Mouse (Mus musculus): ENCODE measurements around the gene Tcea3. TPM values are rescaled to one million over a fixed set of nuclear protein-coding genes. Genes with fewer than 3 reads are reported as not detected.
A peak's percentile ranks its signal among the peaks of the same experiment; 100 is the strongest.

The Tcea3 gene
- total RNA-seq (2014; fragmentation: Nextera tagmentation) (not detected in 2 replicates), total RNA-seq (2017) (0.55 and 0.70 TPM in 2 replicates), polyA plus RNA-seq (2012) (not detected in 2 replicates)

DNA sequence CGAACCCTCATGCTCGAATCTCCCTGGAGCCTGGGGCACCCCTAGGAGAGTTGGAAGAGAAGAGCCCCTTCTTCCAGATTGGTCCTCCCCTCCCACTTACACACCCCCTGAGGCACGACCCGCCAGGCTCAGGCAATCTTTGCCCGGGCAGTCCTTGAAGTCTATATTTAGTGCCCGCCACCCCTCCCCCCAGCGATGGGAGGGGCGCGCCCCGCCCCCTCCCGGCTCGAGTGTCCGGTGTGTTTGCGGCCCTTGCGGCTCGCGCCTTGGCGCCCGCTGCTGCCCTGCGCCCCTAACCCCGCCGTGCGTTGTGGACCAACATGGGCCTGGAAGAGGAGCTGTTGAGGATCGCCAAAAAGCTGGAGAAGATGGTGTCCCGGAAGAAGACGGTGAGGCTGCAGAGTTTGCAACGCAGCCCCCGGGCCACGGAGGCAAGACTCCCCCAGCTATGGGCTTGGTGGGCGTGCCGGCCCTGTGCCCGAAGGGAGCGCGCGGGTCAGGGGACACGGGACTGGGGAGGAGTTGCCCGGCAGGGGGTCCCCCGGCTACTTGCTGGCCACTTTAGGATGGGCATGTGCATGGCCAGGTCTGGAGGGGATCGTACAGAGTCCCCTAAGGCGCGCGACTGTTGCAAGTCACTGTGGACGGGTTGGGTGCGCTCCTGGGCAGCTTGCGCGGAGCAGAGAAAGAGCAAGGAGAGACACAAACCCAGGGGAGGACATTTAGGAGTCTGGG, at the start of gene Tcea3:
Tcea3 (plus strand) TSS at position 1 of the 735 bp plus-strand sequence.
- peak within 1 kb of the TSS; percentile 25; the same call in 1 of the 2 replicates for H3K4me3 ChIP-seq (ENCODE audit: low read depth, low read length)
- ATAC-seq (ENCODE audit: extremely low read depth, insufficient number of reproducible peaks, low FRiP score, poor library complexity, severe bottlenecking) = no peak

DNA sequence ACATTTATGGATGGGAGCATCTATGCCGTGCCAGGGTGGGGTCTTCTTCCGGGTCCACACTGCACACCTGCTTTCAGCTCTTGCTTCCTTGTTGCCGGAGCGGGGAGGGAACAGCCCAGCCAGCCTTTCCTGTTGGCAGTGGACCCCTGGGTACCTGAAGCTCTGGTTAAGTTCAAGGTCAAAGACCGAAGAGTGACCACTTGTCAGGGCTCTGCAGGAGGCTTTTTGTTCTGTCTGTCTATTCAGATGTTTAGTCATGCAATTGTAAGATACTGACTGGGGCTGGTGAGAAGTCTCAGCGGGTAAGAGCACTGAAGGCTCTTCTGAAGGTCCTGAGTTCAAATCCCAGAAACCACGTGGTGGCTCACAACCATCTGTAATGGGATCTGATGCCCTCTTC, 48.7 kb upstream of the Tcea3 start:
- H3K27me3 ChIP-seq (ENCODE audit: insufficient read depth, low read length) = peaks cover 9% of the 10 kb centered on the region
- H3K9me3 ChIP-seq (replicated peaks) = no peaks in the 10 kb centered on the region
- H3K4me1 ChIP-seq (ENCODE audit: insufficient read depth, low read depth, low read length) = peaks cover 5% of the 10 kb centered on the region
- DNase-seq (ENCODE audit: low spot score) (no peak), ATAC-seq (ENCODE audit: extremely low read depth, insufficient number of reproducible peaks, low FRiP score, poor library complexity, severe bottlenecking) (no peak)
- no peak overlapping the region for H3K4me3 ChIP-seq (ENCODE audit: low read depth, low read length)
- TF ChIP-seq GATA2 (IDR thresholded peaks at IDR 0.05; ENCODE audit: borderline replicate concordance, low read depth, low read length) (no peak), GATA1 (IDR thresholded peaks at IDR 0.05; ENCODE audit: borderline replicate concordance, low read length) (no peak), TAL1 (conservative IDR thresholded peaks at IDR 0.05; ENCODE audit: low read depth, low read length) (no peak), POLR2AphosphoS5 (IDR thresholded peaks at IDR 0.05; ENCODE audit: insufficient replicate concordance, low read depth, low read length) (no peak), CTCF (IDR thresholded peaks at IDR 0.05; ENCODE audit: low read depth, low read length) (no peak)
- H3K36me3 ChIP-seq (replicated peaks) = peaks cover 26% of the 10 kb centered on the region

More for the DNA sequence above, at the start of gene Tcea3:
- Histone ChIP-seq H3K27me3 (ENCODE audit: insufficient read depth, low read length) (peaks cover 74% of the 10 kb centered on the region), H3K36me3 (replicated peaks) (no peaks in the 10 kb centered on the region), H3K9me3 (replicated peaks) (no peaks in the 10 kb centered on the region), H3K4me1 (ENCODE audit: insufficient read depth, low read depth, low read length) (peaks cover 9% of the 10 kb centered on the region)
- DNase-seq (ENCODE audit: low spot score) = no peak
- TF ChIP-seq TAL1 (conservative IDR thresholded peaks at IDR 0.05; ENCODE audit: low read depth, low read length) (no peak), CTCF (IDR thresholded peaks at IDR 0.05; ENCODE audit: low read depth, low read length) (no peak), GATA1 (IDR thresholded peaks at IDR 0.05; ENCODE audit: borderline replicate concordance, low read length) (no peak), GATA2 (IDR thresholded peaks at IDR 0.05; ENCODE audit: borderline replicate concordance, low read depth, low read length) (no peak), POLR2AphosphoS5 (IDR thresholded peaks at IDR 0.05; ENCODE audit: insufficient replicate concordance, low read depth, low read length) (no peak)

DNA sequence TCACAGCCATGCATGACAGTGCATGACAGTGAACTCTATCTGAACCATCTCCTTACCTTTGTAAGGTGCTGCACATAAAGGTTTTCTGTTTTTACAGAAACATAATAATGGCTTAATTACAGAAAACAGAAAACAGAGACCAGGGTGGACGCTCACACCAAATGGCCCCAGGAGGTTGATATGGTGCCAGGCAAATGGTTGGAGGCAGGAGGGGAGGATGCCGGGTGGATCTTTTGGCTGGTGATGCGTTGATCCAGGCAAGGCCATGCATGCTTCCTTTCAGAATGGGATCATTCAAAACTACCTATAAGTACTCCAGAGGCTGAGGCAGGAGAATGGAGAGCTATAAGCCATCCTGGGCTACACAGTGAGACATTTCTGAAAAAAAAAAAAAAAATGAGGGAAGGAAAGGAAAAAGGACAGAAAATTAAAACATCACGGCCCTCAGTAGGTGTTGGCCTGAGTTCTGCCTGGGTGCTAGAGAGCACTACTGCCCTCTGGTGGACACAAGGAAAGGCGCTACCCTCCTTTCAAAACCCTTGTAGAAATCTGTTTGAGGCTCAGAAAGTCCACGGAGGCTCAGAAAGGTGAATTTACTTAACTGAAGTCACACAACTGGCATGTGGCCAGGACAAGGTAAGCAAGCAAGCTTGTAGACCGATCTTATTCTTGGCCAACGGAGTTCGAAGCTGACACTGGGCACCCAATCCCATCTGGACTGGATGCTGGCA, 47.8 kb upstream of the Tcea3 start:
- Histone ChIP-seq H3K9me3 (replicated peaks) (no peaks in the 10 kb centered on the region), H3K4me1 (ENCODE audit: insufficient read depth, low read depth, low read length) (peaks cover 9% of the 10 kb centered on the region), H3K4me3 (ENCODE audit: low read depth, low read length) (no peak overlapping the region), H3K36me3 (replicated peaks) (peaks cover 17% of the 10 kb centered on the region), H3K27me3 (ENCODE audit: insufficient read depth, low read length) (peaks cover 13% of the 10 kb centered on the region)
- peak; percentile 56 for DNase-seq (ENCODE audit: low spot score)
- ATAC-seq (ENCODE audit: extremely low read depth, insufficient number of reproducible peaks, low FRiP score, poor library complexity, severe bottlenecking) = no peak
- peak; percentile 84; the same call in 1 of the 2 replicates for TF ChIP-seq CTCF (IDR thresholded peaks at IDR 0.05; ENCODE audit: low read depth, low read length)
- no peak for TF ChIP-seq POLR2AphosphoS5 (IDR thresholded peaks at IDR 0.05; ENCODE audit: insufficient replicate concordance, low read depth, low read length)

DNA sequence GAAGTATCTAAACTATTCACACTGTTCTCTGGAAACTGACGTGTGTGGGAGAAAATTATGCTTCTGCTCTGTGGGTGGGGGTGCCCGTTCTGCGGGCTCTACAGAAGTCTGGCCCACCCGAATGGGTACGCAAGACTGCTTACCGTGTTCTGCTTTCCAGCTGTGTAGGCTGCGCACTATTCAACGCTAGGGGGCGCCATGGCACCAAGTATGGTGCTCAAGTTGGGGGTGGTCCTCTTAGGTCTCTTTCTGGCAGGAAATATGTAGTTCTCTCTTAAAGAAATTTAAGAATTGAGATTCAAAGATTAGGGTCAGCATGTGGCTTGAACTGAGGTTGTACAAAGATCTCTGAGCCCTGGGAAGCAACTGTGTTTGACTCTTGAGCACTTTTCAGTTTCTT, 45.0 kb upstream of the Tcea3 start:
- Histone ChIP-seq H3K27me3 (ENCODE audit: insufficient read depth, low read length) (peaks cover 26% of the 10 kb centered on the region), H3K4me3 (ENCODE audit: low read depth, low read length) (no peak overlapping the region), H3K4me1 (ENCODE audit: insufficient read depth, low read depth, low read length) (peaks cover 31% of the 10 kb centered on the region), H3K36me3 (replicated peaks) (no peaks in the 10 kb centered on the region), H3K9me3 (replicated peaks) (no peaks in the 10 kb centered on the region)
- ATAC-seq (ENCODE audit: extremely low read depth, insufficient number of reproducible peaks, low FRiP score, poor library complexity, severe bottlenecking) (no peak), DNase-seq (ENCODE audit: low spot score) (peak; percentile 30)
- TF ChIP-seq CTCF (IDR thresholded peaks at IDR 0.05; ENCODE audit: low read depth, low read length) (peak; percentile 79), TAL1 (conservative IDR thresholded peaks at IDR 0.05; ENCODE audit: low read depth, low read length) (no peak), GATA2 (IDR thresholded peaks at IDR 0.05; ENCODE audit: borderline replicate concordance, low read depth, low read length) (no peak)

DNA sequence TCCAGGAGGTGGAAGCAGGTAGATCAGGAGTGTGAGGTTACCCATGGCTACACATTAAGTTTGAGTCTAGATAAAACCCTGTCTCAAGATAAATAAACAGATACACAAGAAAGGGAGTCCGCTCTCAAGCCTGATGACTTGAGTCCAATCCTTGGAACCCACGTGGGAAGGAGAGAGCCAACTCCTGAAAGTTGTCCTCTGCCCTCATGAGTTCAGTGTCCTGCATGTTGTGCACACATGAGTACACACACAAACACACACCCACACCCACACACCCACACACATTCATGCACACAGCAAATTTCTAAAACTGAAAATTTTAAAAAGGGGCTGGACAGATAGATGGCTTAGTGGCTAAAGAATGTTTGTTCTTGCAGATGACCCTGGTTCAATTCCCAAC, 42.8 kb upstream of the Tcea3 start:
- no peak for ATAC-seq (ENCODE audit: extremely low read depth, insufficient number of reproducible peaks, low FRiP score, poor library complexity, severe bottlenecking)
- Histone ChIP-seq H3K27me3 (ENCODE audit: insufficient read depth, low read length) (peaks cover 46% of the 10 kb centered on the region), H3K9me3 (replicated peaks) (no peaks in the 10 kb centered on the region), H3K36me3 (replicated peaks) (no peaks in the 10 kb centered on the region), H3K4me3 (ENCODE audit: low read depth, low read length) (no peak overlapping the region), H3K4me1 (ENCODE audit: insufficient read depth, low read depth, low read length) (peaks cover 36% of the 10 kb centered on the region)
- no peak for TF ChIP-seq CTCF (IDR thresholded peaks at IDR 0.05; ENCODE audit: low read depth, low read length)
- TF ChIP-seq POLR2AphosphoS5 (IDR thresholded peaks at IDR 0.05; ENCODE audit: insufficient replicate concordance, low read depth, low read length) = no peak
- no peak for TF ChIP-seq TAL1 (conservative IDR thresholded peaks at IDR 0.05; ENCODE audit: low read depth, low read length)
- TF ChIP-seq GATA1 (IDR thresholded peaks at IDR 0.05; ENCODE audit: borderline replicate concordance, low read length) = no peak
- TF ChIP-seq GATA2 (IDR thresholded peaks at IDR 0.05; ENCODE audit: borderline replicate concordance, low read depth, low read length) = no peak
- DNase-seq (ENCODE audit: low spot score) = no peak

DNA sequence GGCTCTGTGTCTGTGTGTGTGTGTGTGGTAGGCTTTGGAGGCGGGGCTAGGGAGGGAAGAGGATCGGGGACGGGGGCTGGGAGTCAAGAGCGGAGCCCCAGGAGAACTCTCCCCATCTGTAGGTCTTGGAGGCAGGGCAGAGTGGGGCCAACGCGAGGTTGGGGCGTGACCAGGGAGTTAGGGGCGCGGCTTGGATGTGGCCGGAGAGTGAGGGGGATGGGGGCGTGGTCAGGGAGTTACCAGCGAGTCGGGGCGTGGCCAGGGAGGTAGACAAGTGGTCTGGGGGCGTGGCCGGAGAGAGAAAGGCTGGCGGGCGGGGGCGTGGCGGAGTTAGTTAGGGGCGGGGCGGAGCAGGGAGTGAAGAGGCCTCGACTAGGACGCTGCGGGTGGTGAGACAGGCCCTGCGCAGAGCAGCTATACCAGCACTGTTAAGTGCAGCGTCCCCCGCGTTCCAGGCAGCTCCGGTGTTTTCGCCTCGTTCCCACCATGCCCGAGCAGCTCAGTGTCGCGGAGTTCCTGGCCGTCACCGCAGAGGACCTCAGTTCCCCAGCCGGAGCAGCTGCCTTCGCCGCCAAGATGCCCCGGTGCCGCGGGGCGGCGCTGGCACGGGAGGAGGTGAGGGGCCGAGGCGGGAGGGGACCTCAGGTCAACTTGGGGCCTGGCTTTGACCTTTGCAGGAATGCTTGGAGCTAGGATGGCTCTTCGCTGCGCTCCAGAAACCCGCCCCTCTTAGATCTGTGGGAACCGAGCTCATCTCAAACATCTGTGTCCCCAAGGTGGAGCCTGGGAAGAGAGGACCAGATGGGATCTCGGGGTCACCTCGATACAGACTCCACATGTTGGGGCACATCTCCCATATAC, 41.3 kb upstream of the Tcea3 start, which contains the start of gene Asap3:
Asap3 (plus strand) TSS at position 333 of the 861 bp plus-strand sequence.
- ATAC-seq (ENCODE audit: extremely low read depth, insufficient number of reproducible peaks, low FRiP score, poor library complexity, severe bottlenecking) = peak; percentile 87
- Histone ChIP-seq H3K36me3 (replicated peaks) (no peaks in the 10 kb centered on the region), H3K9me3 (replicated peaks) (no peaks in the 10 kb centered on the region), H3K4me3 (ENCODE audit: low read depth, low read length) (peak within 1 kb of the TSS; percentile 73), H3K27me3 (ENCODE audit: insufficient read depth, low read length) (peaks cover 54% of the 10 kb centered on the region), H3K4me1 (ENCODE audit: insufficient read depth, low read depth, low read length) (peaks cover 33% of the 10 kb centered on the region)
- DNase-seq (ENCODE audit: low spot score) = peak; percentile 86
- TF ChIP-seq GATA1 (IDR thresholded peaks at IDR 0.05; ENCODE audit: borderline replicate concordance, low read length) (no peak), POLR2AphosphoS5 (IDR thresholded peaks at IDR 0.05; ENCODE audit: insufficient replicate concordance, low read depth, low read length) (no peak), CTCF (IDR thresholded peaks at IDR 0.05; ENCODE audit: low read depth, low read length) (no peak), GATA2 (IDR thresholded peaks at IDR 0.05; ENCODE audit: borderline replicate concordance, low read depth, low read length) (no peak), TAL1 (conservative IDR thresholded peaks at IDR 0.05; ENCODE audit: low read depth, low read length) (no peak)
